Mouse (Mus musculus) forebrain, embryonic 16.5 days (tissue): ENCODE data around the gene Tmem259. TPM values are rescaled to one million over a fixed set of nuclear protein-coding genes. Genes with fewer than 3 reads are reported as not detected.

ENCODE experiments used
- polyA plus RNA-seq: library from polyadenylated mRNA; unstranded; fragments of >200 nt; fragmentation: Nextera tagmentation; extraction: Ambion mirVana; gene quantifications from 2 replicates; pipeline ENCODE4 v1.2.1, GENCODE M21; 2015

Gene Tmem259
- polyA plus RNA-seq, 1 experiment from 2014 or later: 12.8 TPM

Other genes with a start within 250 kb of the Tmem259 start
- gene Polrmt, start 237.7 kb downstream of the Tmem259 start, polyA plus RNA-seq: 47.1 and 50.0 TPM in 2 replicates
- gene Fgf22, start 229.3 kb downstream of the Tmem259 start, polyA plus RNA-seq: 0.25 and 0.73 TPM in 2 replicates
- gene Rnf126, start 217.4 kb downstream of the Tmem259 start, polyA plus RNA-seq: 85.8 and 87.2 TPM in 2 replicates
- gene Fstl3, start 207.1 kb downstream of the Tmem259 start, polyA plus RNA-seq: 1.1 and 1.4 TPM in 2 replicates
- gene Prss57, start 193.4 kb downstream of the Tmem259 start, polyA plus RNA-seq: 0.36 and 0.62 TPM in 2 replicates
- 327 and 349 TPM in 2 replicates for gene Palm, start 190.8 kb downstream of the Tmem259 start, polyA plus RNA-seq
- 0.48 and 1.2 TPM in 2 replicates for gene Misp, start 163.3 kb downstream of the Tmem259 start, polyA plus RNA-seq
- 98.3 and 107 TPM in 2 replicates for gene Ptbp1, start 129.9 kb downstream of the Tmem259 start, polyA plus RNA-seq
- gene Prtn3, start 109.9 kb downstream of the Tmem259 start, polyA plus RNA-seq: 12.4 and 15.3 TPM in 2 replicates
- gene Plppr3, start 109.7 kb downstream of the Tmem259 start, polyA plus RNA-seq: 415 and 495 TPM in 2 replicates
- gene Elane, start 98.1 kb downstream of the Tmem259 start, polyA plus RNA-seq: not detected in 2 replicates
- not detected in 2 replicates for gene Cfd, start 93.5 kb downstream of the Tmem259 start, polyA plus RNA-seq
- 53.8 and 54.0 TPM in 2 replicates for gene Med16, start 75.4 kb downstream of the Tmem259 start, polyA plus RNA-seq
- 17.7 and 36.3 TPM in 2 replicates for gene Gm26602, start 73.5 kb downstream of the Tmem259 start, polyA plus RNA-seq
- gene Kiss1r, start 67.4 kb downstream of the Tmem259 start, polyA plus RNA-seq: 2.7 and 3.6 TPM in 2 replicates
- 289 and 309 TPM in 2 replicates for gene R3hdm4, start 63.1 kb downstream of the Tmem259 start, polyA plus RNA-seq
- 2.4 and 3.5 TPM in 2 replicates for gene Arid3a, start 57.3 kb downstream of the Tmem259 start, polyA plus RNA-seq
- gene Wdr18, start 24.2 kb downstream of the Tmem259 start, polyA plus RNA-seq: 81.8 and 97.7 TPM in 2 replicates
- 0.29 and 0.60 TPM in 2 replicates for gene Grin3b, start 13.6 kb downstream of the Tmem259 start, polyA plus RNA-seq
- gene Cnn2, start 4.3 kb upstream of the Tmem259 start, polyA plus RNA-seq: 30.5 and 31.3 TPM in 2 replicates
- gene Abca7, start 12.2 kb upstream of the Tmem259 start, polyA plus RNA-seq: 3.9 and 4.7 TPM in 2 replicates
- 1.2 and 1.8 TPM in 2 replicates for gene Arhgap45, start 32.3 kb upstream of the Tmem259 start, polyA plus RNA-seq
- gene Polr2e, start 55.5 kb upstream of the Tmem259 start, polyA plus RNA-seq: 173 and 178 TPM in 2 replicates
- gene Gpx4, start 62.8 kb upstream of the Tmem259 start, polyA plus RNA-seq: 443 and 475 TPM in 2 replicates
- 13.1 and 14.9 TPM in 2 replicates for gene Sbno2, start 121.2 kb upstream of the Tmem259 start, polyA plus RNA-seq
- gene Stk11, start 131.5 kb upstream of the Tmem259 start, polyA plus RNA-seq: 18.0 and 19.7 TPM in 2 replicates
- gene Atp5d, start 154.3 kb upstream of the Tmem259 start, polyA plus RNA-seq: 404 and 433 TPM in 2 replicates
- gene Cbarp, start 156.5 kb upstream of the Tmem259 start, polyA plus RNA-seq: 33.0 and 44.5 TPM in 2 replicates
- gene Midn, start 163.9 kb upstream of the Tmem259 start, polyA plus RNA-seq: 26.5 and 30.9 TPM in 2 replicates
- 318 and 335 TPM in 2 replicates for gene Cirbp, start 181.7 kb upstream of the Tmem259 start, polyA plus RNA-seq
- gene 1600002K03Rik, start 188.6 kb upstream of the Tmem259 start, polyA plus RNA-seq: 8.5 and 10.6 TPM in 2 replicates
- 24.8 and 25.4 TPM in 2 replicates for gene Efna2, start 195.2 kb upstream of the Tmem259 start, polyA plus RNA-seq
- 49.0 and 55.4 TPM in 2 replicates for gene Mum1, start 242.1 kb upstream of the Tmem259 start, polyA plus RNA-seq